Mouse (Mus musculus) erythroblast, embryonic 14.5 days (primary cell): ENCODE results near the gene Jhy.

Experiments
- GATA1 ChIP-seq: IDR thresholded peaks from 2 replicates; pipeline ENCODE4 v1.6.1; 2012; ENCODE audit warnings: low read length, inconsistent platforms, mixed read lengths
- TAL1 ChIP-seq: IDR thresholded peaks from 3 replicates; pipeline ENCODE4 v1.6.1; 2012; ENCODE audit warnings: low read length, inconsistent platforms, mixed read lengths

DNA sequence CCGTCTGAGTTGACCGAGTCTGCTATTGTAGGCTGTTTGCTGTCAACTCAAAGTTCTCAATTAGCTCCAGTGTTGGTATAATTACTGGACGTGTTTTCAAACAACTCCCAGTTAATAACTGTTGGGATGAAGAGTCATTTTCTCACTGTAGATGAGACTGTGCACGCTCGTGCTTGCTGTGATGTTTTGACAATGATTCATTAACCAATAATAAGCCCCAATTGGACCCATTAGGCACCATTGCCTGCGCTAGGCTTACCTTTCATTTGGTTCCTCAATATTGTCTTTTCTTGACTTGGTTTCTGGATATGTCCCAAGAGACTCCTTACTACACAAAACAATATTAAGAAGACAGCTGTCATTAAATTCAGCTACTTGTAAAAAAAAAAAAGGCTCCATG, 71.5 kb downstream of the Jhy start:
- TF ChIP-seq GATA1 (no peak), TAL1 (no peak)
